Mouse (Mus musculus): Measurements from ENCODE around the gene Tcea3. TPM values are rescaled to one million over a fixed set of nuclear protein-coding genes. Genes with fewer than 3 reads are reported as not detected.

The Tcea3 gene
- total and polyA plus RNA-seq, 3 experiments: 46.9 to 138 (median 112) TPM

DNA sequence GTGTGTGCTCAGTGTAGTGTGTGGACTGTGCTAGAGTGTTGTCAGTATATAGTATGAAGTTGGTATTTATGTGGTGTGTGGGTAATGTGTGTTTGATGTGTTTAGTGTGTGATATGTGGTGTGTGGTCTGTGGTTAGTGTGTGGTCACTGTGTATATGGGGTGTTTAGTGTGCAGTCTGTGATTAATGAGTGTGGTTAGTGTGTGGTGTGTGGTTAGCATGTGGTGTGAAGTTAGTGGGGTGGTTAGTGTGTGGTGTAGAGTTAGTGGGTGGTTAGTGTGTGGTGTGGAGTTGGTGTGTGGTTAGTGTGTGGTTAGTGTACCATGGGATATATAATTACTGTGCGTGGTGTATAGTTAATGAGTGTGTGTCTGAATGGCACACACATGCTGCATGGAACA is 21.4 kb downstream of the Tcea3 start:
- TF ChIP-seq POLR2A (IDR thresholded peaks at IDR 0.05; ENCODE audit: insufficient read depth, low read depth, low read length) (no peak), EP300 (IDR thresholded peaks at IDR 0.05; ENCODE audit: insufficient read depth, low read depth, low read length) (no peak), CTCF (IDR thresholded peaks at IDR 0.05) (no peak)
- Histone ChIP-seq H3K36me3 (ENCODE audit: control insufficient read depth, insufficient read depth, low read length) (no peaks in the 10 kb centered on the region), H3K4me1 (ENCODE audit: control insufficient read depth, insufficient read depth, low read length) (peaks cover 2% of the 10 kb centered on the region; the same call in 1 of the 2 replicates), H3K4me3 (no peak overlapping the region), H3K9ac (ENCODE audit: low read depth, low read length) (no peak overlapping the region), H3K27ac (no peak overlapping the region), H3K27me3 (ENCODE audit: control insufficient read depth, insufficient read depth, low read length) (no peaks in the 10 kb centered on the region), H3K79me2 (replicated peaks; ENCODE audit: control insufficient read depth, insufficient read depth, low read length) (no peaks in the 10 kb centered on the region)
- intact Hi-C loops (cut with DNase I): no loop called here
- WGBS: 95% methylated on average over 1 of the region's 1 CpGs
- no peak for DNase-seq

DNA sequence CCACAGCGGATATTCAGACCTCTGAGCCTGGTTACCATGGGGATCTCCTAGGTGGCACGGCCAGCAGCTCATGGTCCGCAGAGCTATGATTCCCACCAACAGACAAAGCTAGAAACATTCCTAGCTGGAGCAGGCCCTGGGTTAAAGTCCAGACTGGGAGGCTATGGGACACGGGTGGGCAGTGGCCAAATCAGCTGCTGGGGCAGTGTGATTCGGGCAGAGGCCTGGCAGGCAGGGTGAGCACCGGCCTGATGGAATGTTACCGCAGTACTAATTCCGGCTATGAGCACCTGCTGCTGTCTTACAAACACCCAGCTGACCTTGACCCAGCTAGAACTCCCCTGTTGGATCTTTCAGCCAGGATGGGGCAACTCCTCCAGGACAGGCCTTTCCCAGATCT is 23.1 kb downstream of the Tcea3 start:
- Histone ChIP-seq H3K79me2 (replicated peaks; ENCODE audit: control insufficient read depth, insufficient read depth, low read length) (no peaks in the 10 kb centered on the region), H3K4me1 (ENCODE audit: control insufficient read depth, insufficient read depth, low read length) (peaks cover 2% of the 10 kb centered on the region; the same call in 1 of the 2 replicates), H3K27me3 (ENCODE audit: control insufficient read depth, insufficient read depth, low read length) (no peaks in the 10 kb centered on the region), H3K9ac (ENCODE audit: low read depth, low read length) (peak overlapping the region; percentile 23), H3K4me3 (no peak overlapping the region), H3K27ac (peak overlapping the region; percentile 73), H3K36me3 (ENCODE audit: control insufficient read depth, insufficient read depth, low read length) (no peaks in the 10 kb centered on the region)
- intact Hi-C loops (cut with DNase I): no loop called here
- TF ChIP-seq POLR2A (IDR thresholded peaks at IDR 0.05; ENCODE audit: insufficient read depth, low read depth, low read length) (no peak), CTCF (IDR thresholded peaks at IDR 0.05) (no peak), EP300 (IDR thresholded peaks at IDR 0.05; ENCODE audit: insufficient read depth, low read depth, low read length) (peak; percentile 79)
- peak; percentile 43 to 64 for DNase-seq
- WGBS: 64% methylated on average over 8 of the region's 8 CpGs

DNA sequence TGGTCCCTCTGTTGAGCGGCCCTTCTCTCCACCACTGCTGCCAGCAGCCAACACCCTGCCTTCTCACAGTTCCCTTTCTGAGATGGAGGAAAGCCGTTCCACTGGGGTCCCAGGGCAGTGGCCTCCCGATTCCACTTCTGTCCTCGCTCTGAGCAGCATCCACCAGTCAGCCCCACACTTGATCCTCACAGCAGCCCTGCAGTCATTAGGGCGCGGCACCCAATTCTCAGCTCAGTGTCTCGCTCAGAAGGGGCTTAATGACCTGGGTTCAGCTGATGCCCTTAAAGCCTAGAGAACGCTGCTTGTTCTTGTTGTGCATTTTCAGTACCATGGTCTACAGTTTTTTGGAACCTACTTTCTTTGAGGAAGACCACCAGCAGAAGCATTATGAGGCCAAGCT is 33.6 kb downstream of the Tcea3 start:
- Histone ChIP-seq H3K27ac (peak overlapping the region; percentile 89; the same call in 1 of the 2 replicates), H3K27me3 (ENCODE audit: control insufficient read depth, insufficient read depth, low read length) (no peaks in the 10 kb centered on the region), H3K4me3 (no peak overlapping the region), H3K4me1 (ENCODE audit: control insufficient read depth, insufficient read depth, low read length) (peaks cover 10% of the 10 kb centered on the region), H3K36me3 (ENCODE audit: control insufficient read depth, insufficient read depth, low read length) (no peaks in the 10 kb centered on the region), H3K9ac (ENCODE audit: low read depth, low read length) (no peak overlapping the region), H3K79me2 (replicated peaks; ENCODE audit: control insufficient read depth, insufficient read depth, low read length) (no peaks in the 10 kb centered on the region)
- 95% methylated on average over 8 of the region's 8 CpGs for WGBS
- TF ChIP-seq CTCF (IDR thresholded peaks at IDR 0.05): no peak
- no peak for TF ChIP-seq POLR2A (IDR thresholded peaks at IDR 0.05; ENCODE audit: insufficient read depth, low read depth, low read length)
- no peak for TF ChIP-seq EP300 (IDR thresholded peaks at IDR 0.05; ENCODE audit: insufficient read depth, low read depth, low read length)
- DNase-seq: no peak
- intact Hi-C loops (cut with DNase I): loop anchor here (5.0 to 10.0 kb wide), 3 partner anchors 139 to 1356 kb away; partner anchors contain the start of genes 6030445D17Rik, Id3, Luzp1 and Rsrp1

DNA sequence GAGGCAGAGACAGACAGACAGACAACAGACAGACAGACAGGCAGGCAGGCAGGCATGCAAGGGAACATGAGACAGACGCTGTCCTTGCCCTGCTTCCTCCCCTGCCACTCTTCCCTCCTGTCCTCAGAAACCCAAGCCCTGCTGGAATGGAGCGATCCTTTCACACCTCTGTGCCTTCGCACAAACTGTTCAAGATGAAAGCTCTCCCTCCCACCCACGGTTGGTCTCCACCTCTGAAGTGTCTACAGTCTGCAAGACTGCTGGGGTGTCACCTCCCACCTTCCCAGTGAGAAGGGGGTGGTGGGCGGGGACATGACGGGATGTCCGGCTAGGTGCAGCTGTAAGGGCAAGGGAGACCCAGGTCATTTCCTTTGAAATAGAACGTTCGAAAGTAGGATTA is 34.1 kb downstream of the Tcea3 start:
- Histone ChIP-seq H3K9ac (ENCODE audit: low read depth, low read length) (peak overlapping the region; percentile 7; the same call in 1 of the 2 replicates), H3K79me2 (replicated peaks; ENCODE audit: control insufficient read depth, insufficient read depth, low read length) (no peaks in the 10 kb centered on the region), H3K27ac (peak overlapping the region; percentile 89), H3K36me3 (ENCODE audit: control insufficient read depth, insufficient read depth, low read length) (peaks cover 2% of the 10 kb centered on the region), H3K27me3 (ENCODE audit: control insufficient read depth, insufficient read depth, low read length) (no peaks in the 10 kb centered on the region), H3K4me3 (no peak overlapping the region), H3K4me1 (ENCODE audit: control insufficient read depth, insufficient read depth, low read length) (peaks cover 11% of the 10 kb centered on the region)
- WGBS: 49% methylated on average over 9 of the region's 9 CpGs
- TF ChIP-seq POLR2A (IDR thresholded peaks at IDR 0.05; ENCODE audit: insufficient read depth, low read depth, low read length): no peak
- TF ChIP-seq EP300 (IDR thresholded peaks at IDR 0.05; ENCODE audit: insufficient read depth, low read depth, low read length): no peak
- no peak for TF ChIP-seq CTCF (IDR thresholded peaks at IDR 0.05)
- DNase-seq: no peak
- intact Hi-C loops (cut with DNase I): loop anchor here (5.0 to 10.0 kb wide), 3 partner anchors 139 to 1357 kb away; partner anchors contain the start of genes 6030445D17Rik, Id3, Luzp1 and Rsrp1

DNA sequence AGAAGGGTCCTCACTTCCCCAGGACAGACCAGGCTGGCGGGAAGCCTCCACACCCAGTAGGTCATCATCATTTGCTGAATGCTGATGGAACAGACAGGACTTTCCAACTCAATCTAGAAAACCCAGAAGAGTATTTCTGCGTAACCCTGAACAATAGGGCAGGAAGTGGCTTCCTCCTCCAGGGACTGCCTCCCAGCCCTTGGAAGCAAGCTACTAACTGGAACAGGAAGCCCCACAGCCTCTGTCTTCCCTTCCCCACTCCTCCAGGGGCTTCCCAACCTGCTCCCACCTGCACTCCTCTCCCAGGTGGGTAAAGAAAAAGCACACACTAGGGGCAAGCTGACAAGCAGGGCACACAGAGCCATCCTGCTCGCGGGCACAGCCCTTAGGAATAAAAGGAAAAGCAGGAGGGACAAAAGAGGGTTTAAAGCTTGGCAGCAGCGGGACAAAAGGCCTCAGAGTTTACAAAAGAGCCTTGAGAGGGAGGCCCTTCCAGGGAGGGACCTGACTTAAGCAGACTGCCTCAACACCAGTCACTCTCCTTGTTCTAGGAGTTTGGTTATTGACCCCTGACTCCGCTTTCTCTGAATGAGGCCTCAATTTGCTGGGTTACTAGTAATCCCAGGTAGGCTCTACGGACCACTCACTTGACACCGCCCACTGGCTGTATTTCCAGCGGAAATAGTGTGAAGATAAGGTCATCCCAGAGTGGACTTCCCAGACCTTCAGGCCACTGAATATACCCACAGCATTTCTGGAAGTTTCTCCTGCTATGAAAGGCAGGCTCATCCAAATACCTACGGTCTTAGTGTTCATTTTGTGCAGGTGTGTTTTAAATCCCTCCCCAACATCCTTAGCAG is 35.3 kb downstream of the Tcea3 start:
- WGBS: 36% methylated on average over 10 of the region's 10 CpGs
- peaks cover 6% of the 10 kb centered on the region for H3K36me3 ChIP-seq (ENCODE audit: control insufficient read depth, insufficient read depth, low read length)
- H3K79me2 ChIP-seq (replicated peaks; ENCODE audit: control insufficient read depth, insufficient read depth, low read length): no peaks in the 10 kb centered on the region
- H3K4me1 ChIP-seq (ENCODE audit: control insufficient read depth, insufficient read depth, low read length): peaks cover 11% of the 10 kb centered on the region
- DNase-seq: peak; percentile 55 to 65
- no peaks in the 10 kb centered on the region for H3K27me3 ChIP-seq (ENCODE audit: control insufficient read depth, insufficient read depth, low read length)
- intact Hi-C loops (cut with DNase I): loop anchor here (5.0 to 10.0 kb wide), 3 partner anchors 141 to 1358 kb away; partner anchors contain the start of genes 6030445D17Rik, Id3, Luzp1 and Rsrp1
- peak overlapping the region; percentile 55 for H3K9ac ChIP-seq (ENCODE audit: low read depth, low read length)
- no peak overlapping the region for H3K4me3 ChIP-seq
- peak overlapping the region; percentile 89 for H3K27ac ChIP-seq
- 0 out of 2 replicates have a peak, but pooled peaks have one; percentile 33 for TF ChIP-seq EP300 (IDR thresholded peaks at IDR 0.05; ENCODE audit: insufficient read depth, low read depth, low read length)
- no peak for TF ChIP-seq CTCF (IDR thresholded peaks at IDR 0.05)
- TF ChIP-seq POLR2A (IDR thresholded peaks at IDR 0.05; ENCODE audit: insufficient read depth, low read depth, low read length): peak; percentile 49; the same call in 1 of the 2 replicates
